Mouse (Mus musculus): Measurements from ENCODE around the gene Pitpnm2. TPM values are rescaled to one million over a fixed set of nuclear protein-coding genes. Genes with fewer than 3 reads are reported as not detected.
"Not testable (repeated sequence)": the region's sequence is repeated elsewhere in the genome, so short reads cannot be mapped to it uniquely, and the experiment has no call there.

The Pitpnm2 gene
- polyA plus RNA-seq, 1 experiment from 2014 or later, result 7.5 TPM

DNA sequence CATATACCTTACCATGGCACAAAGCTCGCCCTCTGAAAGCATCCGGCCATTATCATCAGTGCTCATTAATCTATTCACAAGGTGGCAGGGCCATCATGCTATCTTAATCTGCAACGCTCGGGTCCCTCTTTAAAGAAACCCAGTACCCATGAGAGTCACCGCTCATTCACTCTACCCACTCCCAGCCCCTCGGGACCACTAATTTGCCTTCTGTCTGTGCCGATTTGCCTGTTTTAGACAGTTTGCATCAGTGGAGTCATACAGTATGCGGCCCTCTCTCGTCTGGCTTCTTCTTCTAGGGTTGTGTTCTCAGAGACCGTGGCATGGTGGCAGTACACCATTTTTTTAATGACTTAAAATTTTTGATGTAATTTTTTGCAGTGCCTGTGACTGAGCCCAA, 30.1 kb downstream of the Pitpnm2 start:
- peak overlapping the region; percentile 71; the same call in 1 of the 2 replicates for H3K27ac ChIP-seq (ENCODE audit: poor library complexity, severe bottlenecking)

DNA sequence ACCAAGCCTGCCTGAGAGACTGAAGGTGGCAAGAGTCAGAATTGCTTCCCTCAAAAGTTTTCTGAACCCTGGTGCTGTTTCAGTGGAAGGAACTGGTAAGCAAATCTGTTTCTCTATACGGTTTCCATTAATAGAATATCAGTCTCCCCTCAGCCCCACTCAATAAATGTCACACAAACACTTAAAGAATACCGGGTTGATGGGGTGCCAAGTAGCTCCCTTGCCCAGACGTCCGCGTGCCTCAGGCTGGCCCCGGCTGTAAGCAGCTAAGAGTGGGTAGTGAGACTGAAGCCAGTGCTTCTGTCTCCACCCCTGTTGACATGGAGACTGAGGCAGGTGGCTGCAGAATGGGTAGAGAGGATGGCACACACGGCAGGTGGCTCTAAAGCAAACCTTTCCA, 30.6 kb downstream of the Pitpnm2 start:
- 38% methylated on average over 7 of the region's 7 CpGs for WGBS
- H3K27ac ChIP-seq (ENCODE audit: poor library complexity, severe bottlenecking), result peak overlapping the region; percentile 71
- H3K4me2 ChIP-seq, result 0 out of 2 replicates have a peak overlapping the region, but pooled peaks have one; percentile 0
- H3K36me3 ChIP-seq, result peaks cover 12% of the 10 kb centered on the region
- no peak overlapping the region for H3K9ac ChIP-seq
- ATAC-seq (ENCODE audit: insufficient number of reproducible peaks, low FRiP score), result no peak
- no peaks in the 10 kb centered on the region for H3K27me3 ChIP-seq (replicated peaks)
- H3K9me3 ChIP-seq (replicated peaks), result no peaks in the 10 kb centered on the region
- H3K4me3 ChIP-seq, result no peak overlapping the region
- H3K4me1 ChIP-seq (replicated peaks), result peaks cover 97% of the 10 kb centered on the region

More for the DNA sequence above, 30.1 kb downstream of the Pitpnm2 start:
- Histone ChIP-seq H3K4me3 (no peak overlapping the region), H3K9me3 (replicated peaks) (no peaks in the 10 kb centered on the region), H3K4me1 (replicated peaks) (peaks cover 97% of the 10 kb centered on the region), H3K36me3 (peaks cover 12% of the 10 kb centered on the region; the same call in 1 of the 2 replicates), H3K9ac (no peak overlapping the region), H3K4me2 (0 out of 2 replicates have a peak overlapping the region, but pooled peaks have one; percentile 0), H3K27me3 (replicated peaks) (no peaks in the 10 kb centered on the region)
- no peak for ATAC-seq (ENCODE audit: insufficient number of reproducible peaks, low FRiP score)
- 83% methylated on average over 10 of the region's 10 CpGs for WGBS

DNA sequence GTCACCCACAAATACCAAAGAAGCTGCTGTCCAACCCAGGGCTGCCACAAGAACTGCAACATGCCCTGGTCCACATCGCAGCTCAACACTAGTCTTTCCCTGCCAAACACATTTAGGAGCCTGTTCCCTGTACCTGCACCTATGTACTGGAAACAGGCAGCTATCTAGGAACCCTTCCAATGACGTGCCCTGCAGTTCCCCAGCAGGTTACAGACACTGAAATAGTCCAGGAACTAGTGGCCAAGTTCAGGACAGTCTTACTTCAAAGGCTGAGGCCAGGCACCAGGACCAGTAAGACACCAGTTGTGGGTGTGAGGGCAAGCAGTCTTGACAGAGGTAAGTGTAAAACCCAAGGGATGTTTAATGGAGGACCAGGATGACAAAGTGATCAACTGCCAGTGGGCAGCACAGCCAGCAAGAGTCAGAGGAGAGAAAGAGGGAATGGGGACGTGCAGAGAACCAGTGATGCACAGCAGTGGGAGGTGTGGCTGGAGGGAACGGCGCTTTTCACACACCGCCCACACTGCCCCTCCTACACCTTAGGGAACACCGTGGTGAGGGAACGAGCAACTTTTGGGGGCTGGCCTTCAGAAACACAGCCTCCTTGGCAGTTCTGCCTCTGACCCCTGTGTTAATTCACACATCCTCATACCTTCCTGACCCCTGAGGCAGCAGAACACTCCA, 31.9 kb downstream of the Pitpnm2 start:
- Histone ChIP-seq H3K4me3 (no peak overlapping the region), H3K4me2 (no peak overlapping the region), H3K4me1 (replicated peaks) (peaks cover 97% of the 10 kb centered on the region), H3K36me3 (peaks cover 12% of the 10 kb centered on the region), H3K27me3 (replicated peaks) (no peaks in the 10 kb centered on the region), H3K9ac (no peak overlapping the region), H3K27ac (ENCODE audit: poor library complexity, severe bottlenecking) (peak overlapping the region; percentile 9; the same call in 1 of the 2 replicates), H3K9me3 (replicated peaks) (no peaks in the 10 kb centered on the region)
- 55% methylated on average over 8 of the region's 8 CpGs for WGBS
- ATAC-seq (ENCODE audit: insufficient number of reproducible peaks, low FRiP score), result no peak

DNA sequence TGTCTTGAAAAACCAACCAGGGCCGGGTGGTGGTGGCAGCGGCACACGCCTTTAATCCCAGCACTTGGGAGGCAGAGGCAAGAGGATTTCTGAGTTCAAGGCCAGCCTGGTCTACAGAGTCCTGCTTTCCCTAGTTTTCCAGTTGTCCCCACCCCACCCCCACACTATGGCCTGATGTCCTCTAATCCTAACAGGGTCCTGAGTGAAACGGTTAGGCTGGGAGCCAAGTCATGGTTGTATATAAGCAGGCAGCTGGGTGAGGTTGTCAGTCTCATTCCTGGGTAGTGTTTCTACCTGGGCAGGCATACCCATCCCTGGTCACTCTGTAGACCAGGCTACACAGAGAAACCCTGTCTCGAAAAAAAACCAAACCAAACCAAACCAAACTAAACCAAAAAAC, 32.5 kb downstream of the Pitpnm2 start:
- peaks cover 93% of the 10 kb centered on the region for H3K4me1 ChIP-seq (replicated peaks)
- ATAC-seq (ENCODE audit: insufficient number of reproducible peaks, low FRiP score); H3K9ac ChIP-seq; H3K4me2 ChIP-seq; H3K9me3 ChIP-seq (replicated peaks); H3K27me3 ChIP-seq (replicated peaks); H3K27ac ChIP-seq (ENCODE audit: poor library complexity, severe bottlenecking); H3K4me3 ChIP-seq: not testable (repeated sequence)
- H3K36me3 ChIP-seq, result peaks cover 12% of the 10 kb centered on the region
- 88% methylated on average over 5 of the region's 5 CpGs for WGBS

DNA sequence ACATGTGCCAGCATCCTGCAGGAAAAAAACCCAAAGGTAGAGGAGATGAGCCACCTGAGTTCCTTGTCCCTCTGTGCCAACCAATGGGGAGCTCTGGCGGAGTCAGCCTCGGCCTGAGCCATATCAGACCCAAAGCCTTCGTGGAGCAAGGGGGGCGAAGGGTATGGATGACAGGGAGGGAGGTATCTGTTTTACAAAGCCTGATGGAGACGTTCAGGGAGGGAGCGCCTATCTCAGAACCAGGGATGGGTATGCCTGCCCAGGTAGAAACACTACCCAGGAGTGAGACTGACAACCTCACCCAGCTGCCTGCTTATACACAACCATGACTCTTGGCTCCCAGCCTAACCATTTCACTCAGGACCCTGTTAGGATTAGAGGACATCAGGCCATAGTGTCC, 33.2 kb downstream of the Pitpnm2 start:
- Histone ChIP-seq H3K9me3 (replicated peaks) (no peaks in the 10 kb centered on the region), H3K27me3 (replicated peaks) (no peaks in the 10 kb centered on the region), H3K4me3 (no peak overlapping the region), H3K36me3 (peaks cover 12% of the 10 kb centered on the region), H3K9ac (no peak overlapping the region), H3K4me1 (replicated peaks) (peaks cover 93% of the 10 kb centered on the region), H3K4me2 (no peak overlapping the region), H3K27ac (ENCODE audit: poor library complexity, severe bottlenecking) (no peak overlapping the region)
- WGBS, result 77% methylated on average over 6 of the region's 6 CpGs
- ATAC-seq (ENCODE audit: insufficient number of reproducible peaks, low FRiP score), result no peak

- Histone ChIP-seq H3K4me2 (no peak overlapping the region), H3K4me3 (no peak overlapping the region), H3K9me3 (replicated peaks) (no peaks in the 10 kb centered on the region), H3K27ac (ENCODE audit: poor library complexity, severe bottlenecking) (no peak overlapping the region), H3K4me1 (replicated peaks) (peaks cover 93% of the 10 kb centered on the region), H3K9ac (no peak overlapping the region), H3K36me3 (peaks cover 12% of the 10 kb centered on the region), H3K27me3 (replicated peaks) (no peaks in the 10 kb centered on the region)
- no peak for ATAC-seq (ENCODE audit: insufficient number of reproducible peaks, low FRiP score)
- WGBS, result 71% methylated on average over 10 of the region's 10 CpGs
Measured at GRCm38 (mm10) chr5:124215647-124216046, 33.9 kb downstream of the Pitpnm2 start.

GRCm38 (mm10) chr5:124214516-124215145, 34.9 kb downstream of the Pitpnm2 start:
- H3K36me3 ChIP-seq, result peaks cover 12% of the 10 kb centered on the region
- H3K4me3 ChIP-seq, result no peak overlapping the region
- no peaks in the 10 kb centered on the region for H3K9me3 ChIP-seq (replicated peaks)
- no peak overlapping the region for H3K4me2 ChIP-seq
- 73% methylated on average over 14 of the region's 14 CpGs for WGBS
- H3K4me1 ChIP-seq (replicated peaks), result peaks cover 93% of the 10 kb centered on the region
- H3K9ac ChIP-seq, result no peak overlapping the region
- 0 out of 2 replicates have a peak, but pooled peaks have one; percentile 20 for ATAC-seq (ENCODE audit: insufficient number of reproducible peaks, low FRiP score)
- H3K27ac ChIP-seq (ENCODE audit: poor library complexity, severe bottlenecking), result peak overlapping the region; percentile 87
- no peaks in the 10 kb centered on the region for H3K27me3 ChIP-seq (replicated peaks)

GRCm38 (mm10) chr5:124213588-124214469, 35.7 kb downstream of the Pitpnm2 start:
- Histone ChIP-seq H3K27ac (ENCODE audit: poor library complexity, severe bottlenecking) (peak overlapping the region; percentile 87), H3K36me3 (peaks cover 12% of the 10 kb centered on the region), H3K9ac (peak overlapping the region; percentile 16; the same call in 1 of the 2 replicates), H3K4me2 (peak overlapping the region; percentile 13; the same call in 1 of the 2 replicates), H3K9me3 (replicated peaks) (no peaks in the 10 kb centered on the region), H3K4me1 (replicated peaks) (peaks cover 90% of the 10 kb centered on the region), H3K27me3 (replicated peaks) (no peaks in the 10 kb centered on the region), H3K4me3 (no peak overlapping the region)
- ATAC-seq (ENCODE audit: insufficient number of reproducible peaks, low FRiP score), result peak; percentile 66
- WGBS, result 41% methylated on average over 13 of the region's 13 CpGs

GRCm38 (mm10) chr5:124211669-124212068, 37.9 kb downstream of the Pitpnm2 start:
- Histone ChIP-seq H3K27ac (ENCODE audit: poor library complexity, severe bottlenecking) (peak overlapping the region; percentile 67; the same call in 1 of the 2 replicates), H3K4me3 (no peak overlapping the region), H3K9me3 (replicated peaks) (no peaks in the 10 kb centered on the region), H3K4me2 (no peak overlapping the region), H3K36me3 (peaks cover 15% of the 10 kb centered on the region), H3K9ac (no peak overlapping the region), H3K4me1 (replicated peaks) (peaks cover 90% of the 10 kb centered on the region), H3K27me3 (replicated peaks) (no peaks in the 10 kb centered on the region)
- ATAC-seq (ENCODE audit: insufficient number of reproducible peaks, low FRiP score), result no peak
- 75% methylated on average over 2 of the region's 2 CpGs for WGBS

GRCm38 (mm10) chr5:124211234-124211633, 38.3 kb downstream of the Pitpnm2 start:
- Histone ChIP-seq H3K27me3 (replicated peaks) (no peaks in the 10 kb centered on the region), H3K36me3 (peaks cover 15% of the 10 kb centered on the region), H3K4me2 (no peak overlapping the region), H3K27ac (ENCODE audit: poor library complexity, severe bottlenecking) (peak overlapping the region; percentile 67; the same call in 1 of the 2 replicates), H3K4me1 (replicated peaks) (peaks cover 90% of the 10 kb centered on the region), H3K4me3 (no peak overlapping the region), H3K9ac (peak overlapping the region; percentile 55; the same call in 1 of the 2 replicates), H3K9me3 (replicated peaks) (no peaks in the 10 kb centered on the region)
- ATAC-seq (ENCODE audit: insufficient number of reproducible peaks, low FRiP score), result no peak
- 74% methylated on average over 8 of the region's 8 CpGs for WGBS
